In genomic region chr2:30251417-30252104, GRCm38 (mm10) we compare ENCODE assay signal across 8 mouse cellular contexts. TPM values are rescaled to one million over a fixed set of nuclear protein-coding genes. Genes with fewer than 3 reads are reported as not detected.
A peak's percentile ranks its signal among the peaks of the same experiment; 100 is the strongest.
DNase-seq lines count a peak whose midpoint lies in the region; ATAC-seq lines count a peak whose summit lies in the region.
"Had no signal": no experiment of that assay in that cellular context is flagged by ENCODE, and none has a peak within 500 bp of the region (broad histone marks: within the 10 kb centered on the region; RNA-seq: fewer than 3 reads in every experiment).

No protein-coding gene starts in this region.

- H3K27ac ChIP-seq in liver, embryonic 12.5 days: peak overlapping the region; percentile 17; the same call in 1 of the 2 replicates
- H3K27ac ChIP-seq: hindbrain, embryonic 15.5 days had no signal

- H3K4me3 ChIP-seq in liver, embryonic 12.5 days: no peak overlapping the region
- H3K4me3 ChIP-seq: hindbrain, embryonic 15.5 days had no signal

- H3K9me3 ChIP-seq in liver, embryonic 12.5 days (replicated peaks): no peaks in the 10 kb centered on the region
- H3K9me3 ChIP-seq: hindbrain, embryonic 15.5 days had no signal

- 55% methylated on average over 5 of the region's 5 CpGs for WGBS in liver, embryonic 12.5 days (ENCODE audit: insufficient replicate concordance)

- peak; percentile 88 for ATAC-seq in granulocyte monocyte progenitor cell, adult 5-6 weeks (replicated peaks; ENCODE audit: poor library complexity, severe bottlenecking)
- peak; percentile 81 for ATAC-seq in liver, embryonic 12.5 days

- peaks cover 80% of the 10 kb centered on the region for H3K36me3 ChIP-seq in liver, embryonic 12.5 days

- DNase-seq in 416B (ENCODE audit: low read depth): peak; percentile 88
- peak; percentile 90 for DNase-seq in CD4-positive helper T cell, adult 2 months (ENCODE audit: low read depth, low spot score)
- DNase-seq in spleen, postnatal 10 days (ENCODE audit: low spot score in 2 of 2): peak; percentile 40 to 78
- no peak for DNase-seq in right cerebral cortex, postnatal 25 days
- DNase-seq in layer of hippocampus, adult 9-10 months (ENCODE audit: low spot score): no peak

- peak overlapping the region; percentile 12 for H3K9ac ChIP-seq in liver, embryonic 12.5 days
- H3K9ac ChIP-seq: hindbrain, embryonic 15.5 days had no signal

- H3K4me2 ChIP-seq in liver, embryonic 12.5 days: peak overlapping the region; percentile 40
- H3K4me2 ChIP-seq: hindbrain, embryonic 15.5 days had no signal

- H3K27me3 ChIP-seq in liver, embryonic 12.5 days (replicated peaks): no peaks in the 10 kb centered on the region
- H3K27me3 ChIP-seq: hindbrain, embryonic 15.5 days had no signal

- peaks cover 35% of the 10 kb centered on the region for H3K4me1 ChIP-seq in liver, embryonic 12.5 days

RNA-seq across cellular contexts. Expression of gene Gm28035, which starts 11.2 kb away (rescaled TPM):
- not detected in 2 replicates for total RNA-seq in granulocyte monocyte progenitor cell, adult 5-6 weeks (2014; fragmentation: Nextera tagmentation)
- not detected in 2 replicates for total RNA-seq in granulocyte monocyte progenitor cell, adult 5-6 weeks (2017)
- 0.11 and 0.12 TPM in 2 replicates for polyA plus RNA-seq in liver, embryonic 12.5 days (2016; fragmentation: Nextera tagmentation; extraction: Ambion mirVana)

RNA-seq across cellular contexts. Expression of gene Lrrc8a, which starts 14.0 kb away (rescaled TPM):
- 5.8 and 6.6 TPM in 2 replicates for total RNA-seq in granulocyte monocyte progenitor cell, adult 5-6 weeks (2014; fragmentation: Nextera tagmentation)
- 5.3 and 8.7 TPM in 2 replicates for total RNA-seq in granulocyte monocyte progenitor cell, adult 5-6 weeks (2017)
- polyA plus RNA-seq in liver, embryonic 12.5 days (2016; fragmentation: Nextera tagmentation; extraction: Ambion mirVana): 12.8 and 13.9 TPM in 2 replicates

RNA-seq across cellular contexts. Expression of gene Phyhd1, which starts 14.4 kb away (rescaled TPM):
- 0.99 and 1.2 TPM in 2 replicates for total RNA-seq in granulocyte monocyte progenitor cell, adult 5-6 weeks (2014; fragmentation: Nextera tagmentation)
- 0.22 and 1.5 TPM in 2 replicates for total RNA-seq in granulocyte monocyte progenitor cell, adult 5-6 weeks (2017)
- polyA plus RNA-seq in liver, embryonic 12.5 days (2016; fragmentation: Nextera tagmentation; extraction: Ambion mirVana): 6.9 and 7.4 TPM in 2 replicates

RNA-seq across cellular contexts. Expression of gene Gm28038, which starts 29.3 kb away (rescaled TPM):
- total RNA-seq in granulocyte monocyte progenitor cell, adult 5-6 weeks (2014; fragmentation: Nextera tagmentation): 3.1 and 19.1 TPM in 2 replicates
- not detected in 2 replicates for total RNA-seq in granulocyte monocyte progenitor cell, adult 5-6 weeks (2017)
- not detected in 2 replicates for polyA plus RNA-seq in liver, embryonic 12.5 days (2016; fragmentation: Nextera tagmentation; extraction: Ambion mirVana)
- polyA plus RNA-seq: hindbrain, embryonic 15.5 days had no signal

RNA-seq across cellular contexts. Expression of gene Dolk, which starts 34.6 kb away (rescaled TPM):
- 6.1 and 7.5 TPM in 2 replicates for total RNA-seq in granulocyte monocyte progenitor cell, adult 5-6 weeks (2014; fragmentation: Nextera tagmentation)
- 12.1 and 15.1 TPM in 2 replicates for total RNA-seq in granulocyte monocyte progenitor cell, adult 5-6 weeks (2017)
- 15.5 and 17.5 TPM in 2 replicates for polyA plus RNA-seq in liver, embryonic 12.5 days (2016; fragmentation: Nextera tagmentation; extraction: Ambion mirVana)

Comparison
In these comparisons a context has a peak if more than half of its experiments do, and no peak if none do; other contexts are left out.
1. DNase-seq: peak in 416B (single experiment), CD4-positive helper T cell, adult 2 months (single experiment) and spleen, postnatal 10 days (2 of 2); none in right cerebral cortex, postnatal 25 days (single experiment) and layer of hippocampus, adult 9-10 months (single experiment).